Comparison of ENCODE assay signal across 9 mouse cellular contexts in the genomic region with DNA sequence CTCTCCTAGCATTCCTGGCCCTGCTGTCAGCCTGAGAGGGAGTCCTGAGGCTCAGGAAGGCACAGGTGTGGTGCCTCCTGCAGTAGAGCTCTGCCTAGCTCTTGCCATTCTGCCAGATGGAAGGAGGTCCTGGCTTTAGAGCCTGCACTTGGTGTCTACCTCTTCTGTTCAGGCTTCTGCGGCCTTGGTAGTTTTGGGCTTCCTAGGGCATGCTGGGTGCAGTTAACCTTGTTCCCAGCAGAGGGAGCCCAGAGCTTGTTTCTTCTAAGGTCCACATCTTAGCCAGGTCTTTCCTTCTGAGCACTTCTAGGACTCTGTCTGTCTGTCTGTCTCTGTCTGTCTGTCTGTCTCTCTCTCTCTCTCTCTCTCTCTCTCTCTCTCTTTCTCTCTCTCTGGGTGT. TPM values are rescaled to one million over a fixed set of nuclear protein-coding genes. Genes with fewer than 3 reads are reported as not detected.
A peak's percentile ranks its signal among the peaks of the same experiment; 100 is the strongest.
DNase-seq lines count a peak whose midpoint lies in the region; ATAC-seq and TF ChIP-seq lines count a peak whose summit lies in the region.
"Had no signal": no experiment of that assay in that cellular context is flagged by ENCODE, and none has a peak within 500 bp of the region (broad histone marks: within the 10 kb centered on the region; RNA-seq: fewer than 3 reads in every experiment).

No protein-coding gene starts in this region.

- no peak overlapping the region for H3K4me2 ChIP-seq in kidney, embryonic 15.5 days
- H3K4me2 ChIP-seq in heart, postnatal 0 days (ENCODE audit: low read depth, low read length), result no peak overlapping the region
- H3K4me2 ChIP-seq: neural tube, embryonic 13.5 days had no signal

- WGBS in kidney, embryonic 15.5 days, result 33% methylated on average over 1 of the region's 1 CpGs
- 36% methylated on average over 1 of the region's 1 CpGs for WGBS in heart, postnatal 0 days

- peak; percentile 83 for TF ChIP-seq CTCF in heart, postnatal 0 days (IDR thresholded peaks at IDR 0.05; ENCODE audit: low read depth)

- ATAC-seq in kidney, embryonic 15.5 days (replicated peaks; ENCODE audit: low FRiP score), result no peak
- ATAC-seq in heart, postnatal 0 days (ENCODE audit: insufficient read depth, low read depth), result no peak
- ATAC-seq in monocyte, adult 5-6 weeks (replicated peaks; ENCODE audit: insufficient number of reproducible peaks, low FRiP score, low TSS enrichment, poor library complexity, severe bottlenecking), result peak; percentile 61

- no peaks in the 10 kb centered on the region for H3K27me3 ChIP-seq in kidney, embryonic 15.5 days
- H3K27me3 ChIP-seq in heart, postnatal 0 days (ENCODE audit: control insufficient read depth, insufficient read depth, low read length), result no peaks in the 10 kb centered on the region
- H3K27me3 ChIP-seq: neural tube, embryonic 13.5 days had no signal

- H3K9me3 ChIP-seq in kidney, embryonic 15.5 days (replicated peaks), result no peaks in the 10 kb centered on the region
- H3K9me3 ChIP-seq in heart, postnatal 0 days (replicated peaks; ENCODE audit: control insufficient read depth, low read length), result no peaks in the 10 kb centered on the region
- H3K9me3 ChIP-seq: neural tube, embryonic 13.5 days had no signal

- DNase-seq in kidney, adult 11 months, result peak; percentile 48
- DNase-seq in Muller cell, postnatal 12 days (ENCODE audit: inconsistent ontology term), result peak; percentile 18
- DNase-seq in cerebellum, adult 9-10 months, result peak; percentile 60
- peak; percentile 59 for DNase-seq in heart, postnatal 0 days (ENCODE audit: low spot score)
- peak; percentile 45 to 47 for DNase-seq in left cerebral cortex, postnatal 10 days (ENCODE audit: extremely low spot score in 1 of 2, low spot score in 2 of 2)
- DNase-seq in testis, postnatal 10 days (ENCODE audit: low spot score), result peak; percentile 71

- H3K9ac ChIP-seq in kidney, embryonic 15.5 days, result no peak overlapping the region
- no peak overlapping the region for H3K9ac ChIP-seq in heart, postnatal 0 days (replicated peaks; ENCODE audit: low read depth, low read length)
- H3K9ac ChIP-seq: neural tube, embryonic 13.5 days had no signal

- no peak for TF ChIP-seq EP300 in heart, postnatal 0 days (IDR thresholded peaks at IDR 0.05; ENCODE audit: low read depth)

- H3K36me3 ChIP-seq in kidney, embryonic 15.5 days, result peaks cover 92% of the 10 kb centered on the region
- peaks cover 82% of the 10 kb centered on the region for H3K36me3 ChIP-seq in heart, postnatal 0 days (replicated peaks; ENCODE audit: control insufficient read depth, insufficient read depth, low read length)

- H3K4me3 ChIP-seq in kidney, embryonic 15.5 days (replicated peaks), result no peak overlapping the region
- H3K4me3 ChIP-seq in heart, postnatal 0 days (ENCODE audit: low read depth, low read length), result no peak overlapping the region
- H3K4me3 ChIP-seq: neural tube, embryonic 13.5 days had no signal

- intact Hi-C loops in left cerebral cortex, postnatal 10 days (cut with DNase I), result loop anchor here (5.0 kb wide), 1 partner anchor 61 kb away; no protein-coding TSS in a partner anchor

- H3K27ac ChIP-seq in kidney, embryonic 15.5 days, result no peak overlapping the region
- no peak overlapping the region for H3K27ac ChIP-seq in heart, postnatal 0 days (ENCODE audit: low read depth)
- H3K27ac ChIP-seq: neural tube, embryonic 13.5 days had no signal

- no peaks in the 10 kb centered on the region for H3K4me1 ChIP-seq in kidney, embryonic 15.5 days
- no peaks in the 10 kb centered on the region for H3K4me1 ChIP-seq in heart, postnatal 0 days (ENCODE audit: control insufficient read depth, insufficient read depth)
- H3K4me1 ChIP-seq: neural tube, embryonic 13.5 days had no signal

RNA-seq across cellular contexts. Expression of gene Thoc5, which starts 20.9 kb away (rescaled TPM):
- polyA plus RNA-seq in kidney, embryonic 15.5 days (2015; fragmentation: Nextera tagmentation; extraction: Ambion mirVana), result 36.0 and 39.7 TPM in 2 replicates
- total RNA-seq in heart, postnatal 0 days (2014; rRNA removed; ENCODE audit: low replicate concordance), result 11.9 and 17.2 TPM in 2 replicates
- polyA plus RNA-seq in heart, postnatal 0 days (2015; fragmentation: Nextera tagmentation; extraction: Ambion mirVana), result 15.9 and 16.0 TPM in 2 replicates
- 10 to 100 TPM; 39.5 to 40.2 TPM for total RNA-seq in left cerebral cortex, postnatal 10 days (2021)
- total RNA-seq in monocyte, adult 5-6 weeks (2017), result 32.0 to 53.6 TPM (median 48.2 TPM) in 3 replicates

RNA-seq across cellular contexts. Expression of gene Nefh, which starts 31.8 kb away (rescaled TPM):
- polyA plus RNA-seq in kidney, embryonic 15.5 days (2015; fragmentation: Nextera tagmentation; extraction: Ambion mirVana), result 0.31 and 0.57 TPM in 2 replicates
- total RNA-seq in heart, postnatal 0 days (2014; rRNA removed; ENCODE audit: low replicate concordance), result 0.04 TPM in 1 of 2 replicates, not detected in the other
- polyA plus RNA-seq in heart, postnatal 0 days (2015; fragmentation: Nextera tagmentation; extraction: Ambion mirVana), result 0.03 and 0.07 TPM in 2 replicates
- 10 to 100 TPM; 24.5 to 24.6 TPM for total RNA-seq in left cerebral cortex, postnatal 10 days (2021)
- total RNA-seq in monocyte, adult 5-6 weeks (2017), result 0.38 to 0.49 TPM in 2 of 3 replicates, not detected in the other

RNA-seq across cellular contexts. Expression of gene Nipsnap1, which starts 42.3 kb away (rescaled TPM):
- 78.4 and 81.4 TPM in 2 replicates for polyA plus RNA-seq in kidney, embryonic 15.5 days (2015; fragmentation: Nextera tagmentation; extraction: Ambion mirVana)
- 7.4 and 8.0 TPM in 2 replicates for total RNA-seq in heart, postnatal 0 days (2014; rRNA removed; ENCODE audit: low replicate concordance)
- polyA plus RNA-seq in heart, postnatal 0 days (2015; fragmentation: Nextera tagmentation; extraction: Ambion mirVana), result 10.1 and 10.6 TPM in 2 replicates
- 10 to 100 TPM; 91.5 to 91.9 TPM for total RNA-seq in left cerebral cortex, postnatal 10 days (2021)
- total RNA-seq in monocyte, adult 5-6 weeks (2017), result 3.4 to 12.7 TPM (median 4.8 TPM) in 3 replicates

Comparison
In these comparisons a context has a peak if more than half of its experiments do, and no peak if none do; other contexts are left out.
1. DNase-seq: peak in every context shown above with its lines; median percentile 71 in testis, postnatal 10 days; 60 in cerebellum, adult 9-10 months; 59 in heart, postnatal 0 days; 48 in kidney, adult 11 months; 46 in left cerebral cortex, postnatal 10 days; 18 in Muller cell, postnatal 12 days.
2. RNA of gene Nefh, which starts 31.8 kb away (total RNA-seq): 24.5 to 24.6 TPM in left cerebral cortex, postnatal 10 days; 0.38 to 0.49 TPM in monocyte, adult 5-6 weeks and 0.04 TPM in heart, postnatal 0 days; every median in the first group is over 10 times any median in the second.